Mouse (Mus musculus) adrenal gland, adult 8-10 months (tissue): ENCODE measurements at regions not wholly inside any gene's neighbourhood (a gene's known extent, or its start where the extent isn't known, plus 50 kb on each side); places are given as distances from the start of the nearest gene placed in this dataset.

ENCODE experiments used
- DNase-seq: peaks from one replicate; pipeline ENCODE4 v3.0.0; 2022

- DNase-seq, result no peak
Measured at GRCm38 (mm10) chr8:116375758-116376157, 129.0 kb upstream of the Dynlrb2 start.

- DNase-seq, result no peak
Measured at GRCm38 (mm10) chr8:116373063-116373462, 131.7 kb upstream of the Dynlrb2 start.

GRCm38 (mm10) chr8:116372574-116372973, 132.2 kb upstream of the Dynlrb2 start:
- no peak for DNase-seq

- no peak for DNase-seq
Measured at GRCm38 (mm10) chr8:116372056-116372455, 132.7 kb upstream of the Dynlrb2 start.

- no peak for DNase-seq
Measured at GRCm38 (mm10) chr8:116367491-116367890, 137.3 kb upstream of the Dynlrb2 start.

- DNase-seq, result no peak
Measured at GRCm38 (mm10) chr8:116366706-116367105, 138.1 kb upstream of the Dynlrb2 start.

GRCm38 (mm10) chr8:116364751-116365150, 140.0 kb upstream of the Dynlrb2 start:
- no peak for DNase-seq

- no peak for DNase-seq
Measured at GRCm38 (mm10) chr8:116364172-116364571, 140.6 kb upstream of the Dynlrb2 start.

- DNase-seq, result peak; percentile 10
Measured at GRCm38 (mm10) chr8:116362351-116362750, 142.4 kb upstream of the Dynlrb2 start.

GRCm38 (mm10) chr8:116359761-116360160, 145.0 kb upstream of the Dynlrb2 start:
- no peak for DNase-seq

- no peak for DNase-seq
Measured at GRCm38 (mm10) chr8:116354756-116355155, 150.0 kb upstream of the Dynlrb2 start.

GRCm38 (mm10) chr8:116353911-116354310, 150.9 kb upstream of the Dynlrb2 start:
- no peak for DNase-seq

GRCm38 (mm10) chr8:116352635-116353034, 152.1 kb upstream of the Dynlrb2 start:
- no peak for DNase-seq

GRCm38 (mm10) chr8:116348971-116349370, 155.8 kb upstream of the Dynlrb2 start:
- DNase-seq, result no peak

GRCm38 (mm10) chr8:116346990-116347389, 157.8 kb upstream of the Dynlrb2 start:
- no peak for DNase-seq

GRCm38 (mm10) chr8:116344590-116345222, 160.1 kb upstream of the Dynlrb2 start:
- no peak for DNase-seq

- no peak for DNase-seq
Measured at GRCm38 (mm10) chr8:116343534-116343933, 161.2 kb upstream of the Dynlrb2 start.

- no peak for DNase-seq
Measured at GRCm38 (mm10) chr8:116334772-116335171, 170.0 kb upstream of the Dynlrb2 start.

- DNase-seq, result no peak
Measured at GRCm38 (mm10) chr8:116334101-116334500, 170.7 kb upstream of the Dynlrb2 start.

GRCm38 (mm10) chr8:116320014-116320680, 184.6 kb upstream of the Dynlrb2 start:
- no peak for DNase-seq

- no peak for DNase-seq
Measured at GRCm38 (mm10) chr8:116315410-116315809, 189.4 kb upstream of the Dynlrb2 start.

- no peak for DNase-seq
Measured at GRCm38 (mm10) chr8:116314429-116315092, 190.2 kb upstream of the Dynlrb2 start.

- no peak for DNase-seq
Measured at GRCm38 (mm10) chr8:116298891-116299290, 205.9 kb upstream of the Dynlrb2 start.
